Mouse (Mus musculus) kidney, embryonic 16.5 days (tissue): ENCODE measurements around the gene Gm10488. TPM values are rescaled to one million over a fixed set of nuclear protein-coding genes. Genes with fewer than 3 reads are reported as not detected.
"Not testable (repeated sequence)": the region's sequence is repeated elsewhere in the genome, so short reads cannot be mapped to it uniquely, and the experiment has no call there.

Source experiments
- ATAC-seq: fragments of 200-750 bp; cut with Nextera tagmentation; 2 replicates; pipeline ENCODE4 v1.8.0; 2017; ENCODE audit warnings: moderate TSS enrichment; ENCODE audit not compliant: low FRiP score, low TSS enrichment
- H3K27ac ChIP-seq: fragments of 300-500 bp; sonication (generic); 2 replicates; pipeline ENCODE4 v1.5.1; 2014; ENCODE audit warnings: low read length
- H3K27me3 ChIP-seq: fragments of 300-500 bp; sonication (generic); 2 replicates; pipeline ENCODE4 v1.6.1; 2014; ENCODE audit warnings: low read length, control low read depth, mixed read lengths; ENCODE audit not compliant: insufficient read depth
- H3K36me3 ChIP-seq: fragments of 300-500 bp; sonication (generic); 2 replicates; pipeline ENCODE4 v1.6.1; 2014; ENCODE audit warnings: low read length, control low read depth, mixed read lengths; ENCODE audit not compliant: insufficient read depth
- H3K4me1 ChIP-seq: fragments of 300-500 bp; sonication (generic); 2 replicates; pipeline ENCODE4 v1.6.1; 2014; ENCODE audit warnings: low read length, control low read depth, mixed read lengths; ENCODE audit not compliant: insufficient read depth
- H3K4me2 ChIP-seq: fragments of 300-500 bp; sonication (generic); replicated peaks from 2 replicates; pipeline ENCODE4 v1.6.1; 2014; ENCODE audit warnings: low read depth, low read length
- H3K4me3 ChIP-seq: fragments of 300-500 bp; sonication (generic); 2 replicates; pipeline ENCODE4 v1.5.1; 2014; ENCODE audit warnings: mild to moderate bottlenecking, low read length
- H3K9ac ChIP-seq: fragments of 300-500 bp; sonication (generic); replicated peaks from 2 replicates; pipeline ENCODE4 v1.6.1; 2014; ENCODE audit warnings: low read length
- H3K9me3 ChIP-seq: fragments of 300-500 bp; sonication (generic); 2 replicates; pipeline ENCODE4 v1.6.1; 2016; ENCODE audit warnings: low read length, control low read depth
- WGBS: fragments of 180-500 bp; shearing (Covaris S2); extraction: QIAGEN DNeasy Blood & Tissue Kit; methylation state at CpG from one replicate; pipeline ENCODE4 v1.1.7; 2014; 5-methylcytosine and 5-hydroxymethylcytosine counted together
- microRNA-seq: library from miRNA; unstranded; fragments of <30 nt; microRNA quantifications from one replicate; pipeline ENCODE4, GENCODE M21; 2016
- polyA plus RNA-seq: library from polyadenylated mRNA; unstranded; fragments of >200 nt; fragmentation: Nextera tagmentation; extraction: Ambion mirVana; gene quantifications from 2 replicates; pipeline ENCODE4 v1.2.1, GENCODE M21; 2015

The Gm10488 gene
- not detected in 2 replicates for polyA plus RNA-seq

DNA sequence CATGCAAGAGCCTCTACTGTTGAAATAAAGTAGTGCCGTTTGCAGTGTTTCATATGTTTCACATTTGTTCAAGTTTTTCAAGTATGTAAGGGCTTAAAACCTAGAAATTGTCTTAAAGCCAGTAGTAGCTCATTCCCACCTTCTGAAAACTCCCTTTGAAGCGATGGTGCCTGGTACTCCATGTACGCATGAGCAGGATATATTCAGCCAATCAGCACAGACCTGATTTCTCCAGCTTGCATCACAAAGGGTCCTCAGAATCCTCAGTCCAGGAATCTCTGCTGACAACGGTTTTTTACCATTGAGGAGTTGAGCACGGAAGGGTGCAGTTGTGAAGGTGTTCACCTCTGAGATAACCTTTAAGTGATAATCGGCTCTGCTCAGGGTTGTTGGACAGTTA, at the start of gene Gm10488:
Gm10488 (plus strand) TSS at position 301 of the 400 bp plus-strand sequence.
- not testable (repeated sequence) for ATAC-seq, H3K4me3 ChIP-seq, H3K36me3 ChIP-seq, H3K27ac ChIP-seq, H3K4me2 ChIP-seq, H3K4me1 ChIP-seq, H3K9me3 ChIP-seq, H3K9ac ChIP-seq, H3K27me3 ChIP-seq
- no CpG with 5 or more reads among the region's 6 CpGs for WGBS

Small RNA genes within 50 kb of the gene (microRNA-seq; reads per million reads assigned to microRNA genes)
- not detected for gene Gm44298
